Comparison of ENCODE assay signal across 10 mouse cellular contexts in the genomic region with DNA sequence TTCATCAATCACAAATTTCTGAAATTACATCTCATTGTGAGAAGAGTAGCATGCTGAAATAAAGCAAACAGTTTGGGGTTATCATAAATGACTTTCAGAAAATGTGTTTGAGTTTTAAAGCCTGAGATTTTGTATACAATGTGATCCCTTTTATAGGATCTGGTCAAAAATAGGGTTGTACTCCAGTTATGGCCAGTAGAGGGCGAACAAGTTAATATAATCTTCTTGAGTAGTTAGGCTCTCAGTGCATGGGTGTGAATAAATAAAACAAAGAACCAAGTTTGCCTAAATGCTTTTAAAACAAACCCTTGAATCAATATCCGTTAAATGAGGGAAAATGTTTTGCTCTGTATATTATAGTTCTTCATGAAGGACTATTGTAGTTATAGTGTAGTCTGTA. TPM values are rescaled to one million over a fixed set of nuclear protein-coding genes. Genes with fewer than 3 reads are reported as not detected.
A peak's percentile ranks its signal among the peaks of the same experiment; 100 is the strongest.
DNase-seq lines count a peak whose midpoint lies in the region; ATAC-seq and TF ChIP-seq lines count a peak whose summit lies in the region.
"Had no signal": no experiment of that assay in that cellular context is flagged by ENCODE, and none has a peak within 500 bp of the region (broad histone marks: within the 10 kb centered on the region; RNA-seq: fewer than 3 reads in every experiment).

No protein-coding gene starts in this region.

- 11% methylated on average over 2 of the region's 2 CpGs for WGBS in liver, adult 2 months
- 14% methylated on average over 2 of the region's 2 CpGs for WGBS in liver, embryonic 11.5 days
- WGBS in lung, postnatal 0 days = 6% methylated on average over 2 of the region's 2 CpGs
- WGBS in midbrain, embryonic 16.5 days = 19% methylated on average over 2 of the region's 2 CpGs

- no peaks in the 10 kb centered on the region for H3K9me3 ChIP-seq in liver, embryonic 11.5 days (ENCODE audit: control insufficient read depth, low read length)
- no peaks in the 10 kb centered on the region for H3K9me3 ChIP-seq in lung, postnatal 0 days (ENCODE audit: low read length)
- H3K9me3 ChIP-seq in midbrain, embryonic 16.5 days (replicated peaks; ENCODE audit: control insufficient read depth, low read length, poor library complexity, severe bottlenecking) = no peaks in the 10 kb centered on the region

- H3K27ac ChIP-seq in liver, adult 2 months (replicated peaks; ENCODE audit: insufficient read depth, low read depth, low read length) = no peak overlapping the region
- no peak overlapping the region for H3K27ac ChIP-seq in liver, embryonic 11.5 days (ENCODE audit: low read depth, low read length)
- no peak overlapping the region for H3K27ac ChIP-seq in lung, postnatal 0 days (ENCODE audit: low read length)
- H3K27ac ChIP-seq in midbrain, embryonic 16.5 days (ENCODE audit: low read length) = no peak overlapping the region

- no peaks in the 10 kb centered on the region for H3K36me3 ChIP-seq in liver, adult 2 months (ENCODE audit: control insufficient read depth, insufficient read depth, low read length)
- no peaks in the 10 kb centered on the region for H3K36me3 ChIP-seq in liver, embryonic 11.5 days (ENCODE audit: control insufficient read depth, insufficient read depth, low read length)
- no peaks in the 10 kb centered on the region for H3K36me3 ChIP-seq in lung, postnatal 0 days (ENCODE audit: insufficient read depth, low read length)
- no peaks in the 10 kb centered on the region for H3K36me3 ChIP-seq in midbrain, embryonic 16.5 days (ENCODE audit: control insufficient read depth, insufficient read depth, low read length)

- no peak overlapping the region for H3K9ac ChIP-seq in liver, adult 2 months (ENCODE audit: low read depth, low read length)
- no peak overlapping the region for H3K9ac ChIP-seq in liver, embryonic 11.5 days (ENCODE audit: low read depth, low read length)
- no peak overlapping the region for H3K9ac ChIP-seq in lung, postnatal 0 days (replicated peaks; ENCODE audit: low read depth)
- H3K9ac ChIP-seq in midbrain, embryonic 16.5 days (ENCODE audit: low read depth, low read length) = no peak overlapping the region

- peak; percentile 37 for DNase-seq in cerebellum, adult 11 months
- DNase-seq in cerebellum, adult 9-11 months = no peak
- peak; percentile 31 for DNase-seq in liver, adult 2 months (ENCODE audit: extremely low read depth, low read depth, low spot score)
- no peak for DNase-seq in liver, embryonic 11.5 days (ENCODE audit: low spot score)
- DNase-seq in embryo, embryonic 10.5 days (ENCODE audit: low spot score) = peak; percentile 77
- peak; percentile 49 for DNase-seq in lung, postnatal 0 days (ENCODE audit: low spot score)

- no peaks in the 10 kb centered on the region for H3K27me3 ChIP-seq in liver, adult 2 months (ENCODE audit: control insufficient read depth, insufficient read depth, low read length)
- H3K27me3 ChIP-seq in liver, embryonic 11.5 days (replicated peaks; ENCODE audit: control insufficient read depth, insufficient read depth, low read length) = no peaks in the 10 kb centered on the region
- H3K27me3 ChIP-seq in lung, postnatal 0 days (replicated peaks; ENCODE audit: insufficient read depth, low read length) = no peaks in the 10 kb centered on the region
- no peaks in the 10 kb centered on the region for H3K27me3 ChIP-seq in midbrain, embryonic 16.5 days (ENCODE audit: control insufficient read depth, insufficient read depth, low read depth, low read length)

- no peaks in the 10 kb centered on the region for H3K4me1 ChIP-seq in liver, adult 2 months (ENCODE audit: control insufficient read depth, insufficient read depth, low read length)
- no peaks in the 10 kb centered on the region for H3K4me1 ChIP-seq in liver, embryonic 11.5 days (replicated peaks; ENCODE audit: control insufficient read depth, insufficient read depth, low read length)
- no peaks in the 10 kb centered on the region for H3K4me1 ChIP-seq in lung, postnatal 0 days (ENCODE audit: insufficient read depth, low read depth, low read length)
- no peaks in the 10 kb centered on the region for H3K4me1 ChIP-seq in midbrain, embryonic 16.5 days (ENCODE audit: control insufficient read depth, insufficient read depth, low read length)

- ATAC-seq in liver, embryonic 11.5 days (replicated peaks; ENCODE audit: low FRiP score) = no peak
- ATAC-seq in lung, postnatal 0 days = no peak
- ATAC-seq in granulocyte monocyte progenitor cell, adult 5-6 weeks (replicated peaks; ENCODE audit: poor library complexity, severe bottlenecking) = no peak
- ATAC-seq in midbrain, embryonic 16.5 days = no peak

- H3K4me2 ChIP-seq in liver, embryonic 11.5 days = no peak overlapping the region
- H3K4me2 ChIP-seq in lung, postnatal 0 days (replicated peaks; ENCODE audit: low read depth, low read length) = no peak overlapping the region
- no peak overlapping the region for H3K4me2 ChIP-seq in midbrain, embryonic 16.5 days (ENCODE audit: low read length)

- TF ChIP-seq EP300 in lung, postnatal 0 days (IDR thresholded peaks at IDR 0.05) = no peak

- H3K79me2 ChIP-seq in liver, adult 2 months (ENCODE audit: control insufficient read depth, insufficient read depth, low read length) = no peaks in the 10 kb centered on the region

- TF ChIP-seq CTCF in liver, adult 2 months (IDR thresholded peaks at IDR 0.05; ENCODE audit: low read depth, low read length) = 0 out of 2 replicates have a peak, but pooled peaks have one; percentile 9
- TF ChIP-seq CTCF in lung, postnatal 0 days (IDR thresholded peaks at IDR 0.05) = peak; percentile 62

- no peak overlapping the region for H3K4me3 ChIP-seq in liver, adult 2 months (ENCODE audit: insufficient read depth, low read depth, low read length)
- H3K4me3 ChIP-seq in liver, embryonic 11.5 days (ENCODE audit: low read depth, low read length) = no peak overlapping the region
- H3K4me3 ChIP-seq in lung, postnatal 0 days (ENCODE audit: low read depth, low read length) = no peak overlapping the region
- H3K4me3 ChIP-seq in midbrain, embryonic 16.5 days (ENCODE audit: low read depth, low read length) = no peak overlapping the region
- H3K4me3 ChIP-seq: erythroblast, embryonic 14.5 days had no signal

- no peak for TF ChIP-seq POLR2A in liver, adult 2 months (IDR thresholded peaks at IDR 0.05; ENCODE audit: extremely low read depth, insufficient read depth, low read length)

RNA-seq across cellular contexts. Expression of a gene that starts 46.7 kb away (rescaled TPM):
- 0.07 TPM in 1 of 2 replicates, not detected in the other for total RNA-seq in liver, adult 2 months (2014; rRNA removed)
- polyA plus RNA-seq in liver, adult 2 months (2012; rRNA removed) = not detected in 2 replicates
- polyA plus RNA-seq in liver, embryonic 11.5 days (2014; fragmentation: Nextera tagmentation; extraction: Ambion mirVana) = 0.18 and 0.27 TPM in 2 replicates
- not detected in 2 replicates for polyA plus RNA-seq in lung, postnatal 0 days (2015; fragmentation: Nextera tagmentation; extraction: Ambion mirVana)
- not detected in 2 replicates for total RNA-seq in granulocyte monocyte progenitor cell, adult 5-6 weeks (2014; fragmentation: Nextera tagmentation)
- total RNA-seq in granulocyte monocyte progenitor cell, adult 5-6 weeks (2017) = not detected in 2 replicates
- polyA plus RNA-seq in midbrain, embryonic 16.5 days (2015; fragmentation: Nextera tagmentation; extraction: Ambion mirVana) = 53.7 and 65.4 TPM in 2 replicates
- total RNA-seq: neutrophil, adult 5-6 weeks had no signal
- polyA plus RNA-seq: erythroblast, embryonic 14.5 days had no signal

Comparison
In these comparisons a context has a peak if more than half of its experiments do, and no peak if none do; other contexts are left out.
1. DNase-seq: peak in cerebellum, adult 11 months (single experiment), liver, adult 2 months (single experiment), embryo, embryonic 10.5 days (single experiment) and lung, postnatal 0 days (single experiment); none in cerebellum, adult 9-11 months (single experiment) and liver, embryonic 11.5 days (single experiment).
2. RNA of a gene that starts 46.7 kb away (polyA plus RNA-seq): 53.7 to 65.4 TPM in midbrain, embryonic 16.5 days; 0.18 to 0.27 TPM in liver, embryonic 11.5 days, not detected in liver, adult 2 months and not detected in lung, postnatal 0 days; every median in the first group is over 10 times any median in the second.